Mouse (Mus musculus): Measurements from ENCODE around the gene Saysd1. TPM values are rescaled to one million over a fixed set of nuclear protein-coding genes. Genes with fewer than 3 reads are reported as not detected.

Gene Saysd1
- total and polyA plus RNA-seq, 3 experiments, result 2.6 to 5.0 (median 2.8) TPM

- no peaks in the 10 kb centered on the region for H3K27me3 ChIP-seq (ENCODE audit: control insufficient read depth, insufficient read depth, low read length)
- no peak for DNase-seq
- H3K4me1 ChIP-seq (ENCODE audit: control insufficient read depth, insufficient read depth, low read length), result no peaks in the 10 kb centered on the region
- TF ChIP-seq CTCF (IDR thresholded peaks at IDR 0.05), result no peak
- no peak for TF ChIP-seq EP300 (IDR thresholded peaks at IDR 0.05; ENCODE audit: insufficient read depth, low read depth, low read length)
- no peak for TF ChIP-seq POLR2A (IDR thresholded peaks at IDR 0.05; ENCODE audit: insufficient read depth, low read depth, low read length)
- no peaks in the 10 kb centered on the region for H3K36me3 ChIP-seq (ENCODE audit: control insufficient read depth, insufficient read depth, low read length)
- H3K4me3 ChIP-seq, result no peak overlapping the region
- no peaks in the 10 kb centered on the region for H3K79me2 ChIP-seq (replicated peaks; ENCODE audit: control insufficient read depth, insufficient read depth, low read length)
- H3K27ac ChIP-seq, result no peak overlapping the region
- intact Hi-C loops (cut with DNase I), result no loop called here
- WGBS, result 91% methylated on average over 7 of the region's 7 CpGs
- H3K9ac ChIP-seq (ENCODE audit: low read depth, low read length), result no peak overlapping the region
These were observed 36.8 kb upstream of the Saysd1 start for GRCm38 (mm10) chr14:20175114-20175513.

DNA sequence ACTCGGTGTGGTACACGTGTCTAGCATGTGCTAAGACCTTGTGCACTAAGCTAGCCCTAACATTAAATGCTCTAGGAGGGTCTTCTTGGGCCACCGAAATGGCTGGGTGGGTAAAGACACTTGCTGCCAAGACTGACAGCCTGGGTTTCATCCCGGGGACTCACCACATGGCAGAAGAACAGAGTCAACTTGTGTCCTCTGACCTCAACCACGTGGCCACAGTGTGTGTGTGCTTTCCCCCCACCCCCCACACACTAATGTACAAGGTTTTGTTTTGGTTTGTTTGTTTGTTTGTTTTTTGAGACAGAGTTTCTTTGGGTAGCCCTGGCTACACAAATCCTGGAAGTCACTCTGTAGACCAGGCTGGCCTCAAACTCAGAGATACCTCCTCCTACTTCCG lies 36.4 kb upstream of the Saysd1 start:
- Histone ChIP-seq H3K27ac (no peak overlapping the region), H3K36me3 (ENCODE audit: control insufficient read depth, insufficient read depth, low read length) (no peaks in the 10 kb centered on the region), H3K27me3 (ENCODE audit: control insufficient read depth, insufficient read depth, low read length) (no peaks in the 10 kb centered on the region), H3K4me3 (no peak overlapping the region), H3K79me2 (replicated peaks; ENCODE audit: control insufficient read depth, insufficient read depth, low read length) (no peaks in the 10 kb centered on the region), H3K4me1 (ENCODE audit: control insufficient read depth, insufficient read depth, low read length) (no peaks in the 10 kb centered on the region), H3K9ac (ENCODE audit: low read depth, low read length) (no peak overlapping the region)
- no peak for DNase-seq
- TF ChIP-seq EP300 (IDR thresholded peaks at IDR 0.05; ENCODE audit: insufficient read depth, low read depth, low read length) (no peak), CTCF (IDR thresholded peaks at IDR 0.05) (no peak), POLR2A (IDR thresholded peaks at IDR 0.05; ENCODE audit: insufficient read depth, low read depth, low read length) (no peak)
- WGBS, result 86% methylated on average over 6 of the region's 6 CpGs
- intact Hi-C loops (cut with DNase I), result no loop called here

- TF ChIP-seq CTCF (IDR thresholded peaks at IDR 0.05) (no peak), EP300 (IDR thresholded peaks at IDR 0.05; ENCODE audit: insufficient read depth, low read depth, low read length) (no peak), POLR2A (IDR thresholded peaks at IDR 0.05; ENCODE audit: insufficient read depth, low read depth, low read length) (no peak)
- intact Hi-C loops (cut with DNase I), result no loop called here
- Histone ChIP-seq H3K27me3 (ENCODE audit: control insufficient read depth, insufficient read depth, low read length) (no peaks in the 10 kb centered on the region), H3K4me3 (no peak overlapping the region), H3K79me2 (replicated peaks; ENCODE audit: control insufficient read depth, insufficient read depth, low read length) (no peaks in the 10 kb centered on the region), H3K27ac (no peak overlapping the region), H3K9ac (ENCODE audit: low read depth, low read length) (no peak overlapping the region), H3K4me1 (ENCODE audit: control insufficient read depth, insufficient read depth, low read length) (no peaks in the 10 kb centered on the region), H3K36me3 (ENCODE audit: control insufficient read depth, insufficient read depth, low read length) (no peaks in the 10 kb centered on the region)
- DNase-seq, result no peak
- 87% methylated on average over 14 of the region's 14 CpGs for WGBS
These were observed 35.6 kb upstream of the Saysd1 start for GRCm38 (mm10) chr14:20173873-20174490.

- no peak for DNase-seq
- no peaks in the 10 kb centered on the region for H3K4me1 ChIP-seq (ENCODE audit: control insufficient read depth, insufficient read depth, low read length)
- H3K4me3 ChIP-seq, result no peak overlapping the region
- intact Hi-C loops (cut with DNase I), result no loop called here
- no peak overlapping the region for H3K27ac ChIP-seq
- no peaks in the 10 kb centered on the region for H3K36me3 ChIP-seq (ENCODE audit: control insufficient read depth, insufficient read depth, low read length)
- no peak for TF ChIP-seq POLR2A (IDR thresholded peaks at IDR 0.05; ENCODE audit: insufficient read depth, low read depth, low read length)
- no peak for TF ChIP-seq CTCF (IDR thresholded peaks at IDR 0.05)
- TF ChIP-seq EP300 (IDR thresholded peaks at IDR 0.05; ENCODE audit: insufficient read depth, low read depth, low read length), result no peak
- no peak overlapping the region for H3K9ac ChIP-seq (ENCODE audit: low read depth, low read length)
- WGBS, result 64% methylated on average over 4 of the region's 4 CpGs
- no peaks in the 10 kb centered on the region for H3K27me3 ChIP-seq (ENCODE audit: control insufficient read depth, insufficient read depth, low read length)
- no peaks in the 10 kb centered on the region for H3K79me2 ChIP-seq (replicated peaks; ENCODE audit: control insufficient read depth, insufficient read depth, low read length)
These were observed 34.6 kb upstream of the Saysd1 start for GRCm38 (mm10) chr14:20172924-20173323.

DNA sequence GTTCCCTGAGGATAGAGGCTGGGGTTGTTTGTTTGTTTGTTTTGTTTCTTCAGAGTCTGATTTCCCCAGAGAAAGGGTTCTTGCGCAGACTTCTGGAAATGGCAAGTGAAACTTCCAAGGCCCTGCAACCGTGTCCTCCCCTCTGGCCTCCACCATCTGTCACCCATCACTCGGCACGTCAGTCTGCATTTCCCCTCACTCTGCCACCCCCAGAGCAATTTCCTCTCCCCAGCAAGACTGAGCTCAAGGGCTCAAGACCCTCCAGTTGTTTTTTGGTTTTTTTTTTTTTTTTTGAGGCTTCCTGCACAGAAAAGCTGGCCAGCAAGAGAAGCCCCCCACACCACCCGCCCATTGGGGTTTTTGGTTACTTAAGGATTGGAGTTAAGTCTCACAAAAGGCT lies 34.2 kb upstream of the Saysd1 start:
- no peak overlapping the region for H3K9ac ChIP-seq (ENCODE audit: low read depth, low read length)
- WGBS, result 60% methylated on average over 5 of the region's 5 CpGs

GRCm38 (mm10) chr14:20171840-20172239 lies 33.5 kb upstream of the Saysd1 start:
- Histone ChIP-seq H3K4me3 (no peak overlapping the region), H3K79me2 (replicated peaks; ENCODE audit: control insufficient read depth, insufficient read depth, low read length) (no peaks in the 10 kb centered on the region), H3K27me3 (ENCODE audit: control insufficient read depth, insufficient read depth, low read length) (no peaks in the 10 kb centered on the region), H3K27ac (no peak overlapping the region), H3K9ac (ENCODE audit: low read depth, low read length) (no peak overlapping the region), H3K36me3 (ENCODE audit: control insufficient read depth, insufficient read depth, low read length) (no peaks in the 10 kb centered on the region), H3K4me1 (ENCODE audit: control insufficient read depth, insufficient read depth, low read length) (no peaks in the 10 kb centered on the region)
- intact Hi-C loops (cut with DNase I), result no loop called here
- no peak for DNase-seq
- 68% methylated on average over 3 of the region's 3 CpGs for WGBS
- TF ChIP-seq POLR2A (IDR thresholded peaks at IDR 0.05; ENCODE audit: insufficient read depth, low read depth, low read length) (no peak), CTCF (IDR thresholded peaks at IDR 0.05) (no peak), EP300 (IDR thresholded peaks at IDR 0.05; ENCODE audit: insufficient read depth, low read depth, low read length) (no peak)

More for the DNA sequence above, 34.2 kb upstream of the Saysd1 start:
- DNase-seq, result no peak
- Histone ChIP-seq H3K79me2 (replicated peaks; ENCODE audit: control insufficient read depth, insufficient read depth, low read length) (no peaks in the 10 kb centered on the region), H3K36me3 (ENCODE audit: control insufficient read depth, insufficient read depth, low read length) (no peaks in the 10 kb centered on the region), H3K27ac (no peak overlapping the region), H3K4me3 (no peak overlapping the region), H3K4me1 (ENCODE audit: control insufficient read depth, insufficient read depth, low read length) (no peaks in the 10 kb centered on the region), H3K27me3 (ENCODE audit: control insufficient read depth, insufficient read depth, low read length) (no peaks in the 10 kb centered on the region)
- no peak for TF ChIP-seq EP300 (IDR thresholded peaks at IDR 0.05; ENCODE audit: insufficient read depth, low read depth, low read length)
- TF ChIP-seq POLR2A (IDR thresholded peaks at IDR 0.05; ENCODE audit: insufficient read depth, low read depth, low read length), result no peak
- TF ChIP-seq CTCF (IDR thresholded peaks at IDR 0.05), result no peak
- intact Hi-C loops (cut with DNase I), result no loop called here
